ENCODE assay signal across 8 mouse cellular contexts in genomic region chr3:93522611-93523010, GRCm38 (mm10). TPM values are rescaled to one million over a fixed set of nuclear protein-coding genes. Genes with fewer than 3 reads are reported as not detected.
DNase-seq lines count a peak whose midpoint lies in the region; ATAC-seq lines count a peak whose summit lies in the region.

No protein-coding gene starts in this region.

- no peak overlapping the region for H3K27ac ChIP-seq in forebrain, embryonic 11.5 days (ENCODE audit: low read depth, low read length)
- no peak overlapping the region for H3K27ac ChIP-seq in forebrain, embryonic 12.5 days
- H3K27ac ChIP-seq in neural tube, embryonic 11.5 days (ENCODE audit: low read depth, low read length) = no peak overlapping the region

- peak; percentile 67 for DNase-seq in forebrain, embryonic 11.5 days (ENCODE audit: low spot score)
- peak; percentile 78 for DNase-seq in adrenal gland, postnatal 14 days
- DNase-seq in heart, postnatal 4 days = peak; percentile 82
- peak; percentile 35 to 37 for DNase-seq in left cerebral cortex, adult 8-10 months (ENCODE audit: low spot score in 2 of 2)
- peak; percentile 52 for DNase-seq in neural tube, embryonic 11.5 days (ENCODE audit: low spot score)
- DNase-seq in thymus, postnatal 36 days = peak; percentile 30 to 42

- 48% methylated on average over 7 of the region's 7 CpGs for WGBS in forebrain, embryonic 11.5 days
- WGBS in forebrain, embryonic 12.5 days = 42% methylated on average over 7 of the region's 7 CpGs
- 40% methylated on average over 7 of the region's 7 CpGs for WGBS in neural tube, embryonic 11.5 days

- no peaks in the 10 kb centered on the region for H3K27me3 ChIP-seq in forebrain, embryonic 11.5 days (ENCODE audit: control insufficient read depth, insufficient read depth, low read length)
- H3K27me3 ChIP-seq in forebrain, embryonic 12.5 days = no peaks in the 10 kb centered on the region
- no peaks in the 10 kb centered on the region for H3K27me3 ChIP-seq in neural tube, embryonic 11.5 days (ENCODE audit: control insufficient read depth, insufficient read depth, low read length)

- H3K4me3 ChIP-seq in forebrain, embryonic 11.5 days (ENCODE audit: low read depth, low read length) = no peak overlapping the region
- H3K4me3 ChIP-seq in forebrain, embryonic 12.5 days (replicated peaks) = no peak overlapping the region
- no peak overlapping the region for H3K4me3 ChIP-seq in neural tube, embryonic 11.5 days (ENCODE audit: low read depth, low read length)

- H3K4me2 ChIP-seq in forebrain, embryonic 11.5 days (ENCODE audit: low read depth, low read length, severe bottlenecking) = no peak overlapping the region
- no peak overlapping the region for H3K4me2 ChIP-seq in forebrain, embryonic 12.5 days
- H3K4me2 ChIP-seq in neural tube, embryonic 11.5 days (ENCODE audit: low read depth) = no peak overlapping the region

- H3K36me3 ChIP-seq in forebrain, embryonic 11.5 days (ENCODE audit: control insufficient read depth, insufficient read depth, low read length) = no peaks in the 10 kb centered on the region
- H3K36me3 ChIP-seq in forebrain, embryonic 12.5 days (replicated peaks) = no peaks in the 10 kb centered on the region
- H3K36me3 ChIP-seq in neural tube, embryonic 11.5 days (ENCODE audit: control insufficient read depth, insufficient read depth, low read length) = no peaks in the 10 kb centered on the region

- no peak for ATAC-seq in forebrain, embryonic 11.5 days (replicated peaks; ENCODE audit: low FRiP score)
- ATAC-seq in forebrain, embryonic 12.5 days (ENCODE audit: low FRiP score) = no peak
- ATAC-seq in frontal cortex, adult (ENCODE audit: low TSS enrichment) = peak; percentile 95
- ATAC-seq in neural tube, embryonic 11.5 days (ENCODE audit: insufficient read depth, low FRiP score, low TSS enrichment) = no peak

- no peak overlapping the region for H3K9ac ChIP-seq in forebrain, embryonic 11.5 days (ENCODE audit: low read length)
- no peak overlapping the region for H3K9ac ChIP-seq in forebrain, embryonic 12.5 days
- H3K9ac ChIP-seq in neural tube, embryonic 11.5 days (ENCODE audit: low read length) = no peak overlapping the region

- H3K9me3 ChIP-seq in forebrain, embryonic 11.5 days (ENCODE audit: control insufficient read depth, low read length) = no peaks in the 10 kb centered on the region
- no peaks in the 10 kb centered on the region for H3K9me3 ChIP-seq in forebrain, embryonic 12.5 days
- H3K9me3 ChIP-seq in neural tube, embryonic 11.5 days (ENCODE audit: control insufficient read depth, low read length) = no peaks in the 10 kb centered on the region

- H3K4me1 ChIP-seq in forebrain, embryonic 11.5 days (replicated peaks; ENCODE audit: control insufficient read depth, insufficient read depth, low read length) = no peaks in the 10 kb centered on the region
- H3K4me1 ChIP-seq in forebrain, embryonic 12.5 days = no peaks in the 10 kb centered on the region; the same call in 1 of the 2 replicates
- H3K4me1 ChIP-seq in neural tube, embryonic 11.5 days (ENCODE audit: control insufficient read depth, insufficient read depth, low read length) = no peaks in the 10 kb centered on the region

RNA-seq across cellular contexts. Expression of gene S100a11, which starts 2.3 kb away (rescaled TPM):
- polyA plus RNA-seq in forebrain, embryonic 11.5 days (2014; fragmentation: Nextera tagmentation; extraction: Ambion mirVana) = 317 and 320 TPM in 2 replicates
- polyA plus RNA-seq in forebrain, embryonic 12.5 days (2016; fragmentation: Nextera tagmentation; extraction: Ambion mirVana) = 251 and 342 TPM in 2 replicates
- 217 and 219 TPM in 2 replicates for total RNA-seq in adrenal gland, postnatal 14 days (2021)
- 100 to 1,000 TPM; 243 to 300 TPM for total RNA-seq in heart, postnatal 4 days (2021)
- total RNA-seq in left cerebral cortex, adult 8-10 months (2022) = 10 to 100 TPM in 3 of 4 experiments, 1 to 10 TPM in 1; 8.2 to 14.0 (median 11.7) TPM
- polyA plus RNA-seq in neural tube, embryonic 11.5 days (2014; fragmentation: Nextera tagmentation; extraction: Ambion mirVana) = 282 and 313 TPM in 2 replicates

RNA-seq across cellular contexts. Expression of gene S100a10, which starts 32.3 kb away (rescaled TPM):
- 128 and 139 TPM in 2 replicates for polyA plus RNA-seq in forebrain, embryonic 11.5 days (2014; fragmentation: Nextera tagmentation; extraction: Ambion mirVana)
- polyA plus RNA-seq in forebrain, embryonic 12.5 days (2016; fragmentation: Nextera tagmentation; extraction: Ambion mirVana) = 108 and 148 TPM in 2 replicates
- 166 and 194 TPM in 2 replicates for total RNA-seq in adrenal gland, postnatal 14 days (2021)
- 100 to 1,000 TPM; 174 to 179 TPM for total RNA-seq in heart, postnatal 4 days (2021)
- total RNA-seq in left cerebral cortex, adult 8-10 months (2022) = 10 to 100 TPM; 33.0 to 45.7 (median 33.9) TPM
- polyA plus RNA-seq in neural tube, embryonic 11.5 days (2014; fragmentation: Nextera tagmentation; extraction: Ambion mirVana) = 202 and 203 TPM in 2 replicates

RNA-seq across cellular contexts. Expression of gene Tchhl1, which starts 54.1 kb away (rescaled TPM):
- not detected in 2 replicates for polyA plus RNA-seq in forebrain, embryonic 11.5 days (2014; fragmentation: Nextera tagmentation; extraction: Ambion mirVana)
- polyA plus RNA-seq in forebrain, embryonic 12.5 days (2016; fragmentation: Nextera tagmentation; extraction: Ambion mirVana) = not detected in 2 replicates
- total RNA-seq in adrenal gland, postnatal 14 days (2021) = 0.15 TPM in 1 of 2 replicates, not detected in the other
- not detected for total RNA-seq in heart, postnatal 4 days (2021)
- total RNA-seq in left cerebral cortex, adult 8-10 months (2022) = not detected
- polyA plus RNA-seq in neural tube, embryonic 11.5 days (2014; fragmentation: Nextera tagmentation; extraction: Ambion mirVana) = not detected in 2 replicates

Comparison
In these comparisons a context has a peak if more than half of its experiments do, and no peak if none do; other contexts are left out.
1. RNA of gene S100a11, which starts 2.3 kb away (total RNA-seq): 243 to 300 TPM in heart, postnatal 4 days and 217 to 219 TPM in adrenal gland, postnatal 14 days; 8.2 to 14.0 TPM in left cerebral cortex, adult 8-10 months; every median in the first group is over 10 times any median in the second.
2. Peak in every context shown above with its lines, with median percentiles within 50 percentile points of each other: DNase-seq.